Mouse (Mus musculus) heart, postnatal 0 days (tissue): ENCODE measurements at regions not wholly inside any gene's neighbourhood (a gene's known extent, or its start where the extent isn't known, plus 50 kb on each side); places are given as distances from the start of the nearest gene placed in this dataset.

Experiments
- ATAC-seq: fragments of 200-750 bp; cut with Nextera tagmentation; 2 replicates; pipeline ENCODE4 v1.8.0; 2017; ENCODE audit warnings: low read depth, moderate number of reproducible peaks, moderate library complexity; ENCODE audit not compliant: insufficient read depth
- DNase-seq: peaks from one replicate; pipeline ENCODE4 v3.0.0-alpha.2; 2016; ENCODE audit warnings: low spot score
- H3K27ac ChIP-seq: fragments of 300-500 bp; sonication (generic); 2 replicates; pipeline ENCODE4 v1.5.1; 2014; ENCODE audit warnings: low read depth, mild to moderate bottlenecking
- H3K27me3 ChIP-seq: fragments of 300-500 bp; sonication (generic); 2 replicates; pipeline ENCODE4 v1.6.1; 2014; ENCODE audit warnings: low read length, mixed read lengths; ENCODE audit not compliant: control insufficient read depth, insufficient read depth
- H3K36me3 ChIP-seq: fragments of 300-500 bp; sonication (generic); replicated peaks from 2 replicates; pipeline ENCODE4 v1.6.1; 2014; ENCODE audit warnings: low read length, mixed read lengths; ENCODE audit not compliant: control insufficient read depth, insufficient read depth
- H3K4me1 ChIP-seq: fragments of 300-500 bp; sonication (generic); 2 replicates; pipeline ENCODE4 v1.6.1; 2014; ENCODE audit warnings: antibody characterized with exemption; ENCODE audit not compliant: control insufficient read depth, insufficient read depth
- H3K4me2 ChIP-seq: fragments of 300-500 bp; sonication (generic); 2 replicates; pipeline ENCODE4 v1.6.1; 2014; ENCODE audit warnings: low read depth, mild to moderate bottlenecking, low read length, moderate library complexity
- H3K4me3 ChIP-seq: fragments of 300-500 bp; sonication (generic); 2 replicates; pipeline ENCODE4 v1.5.1; 2014; ENCODE audit warnings: low read depth, low read length
- H3K9ac ChIP-seq: fragments of 300-500 bp; sonication (generic); replicated peaks from 2 replicates; pipeline ENCODE4 v1.6.1; 2014; ENCODE audit warnings: low read depth, low read length, mixed read lengths
- H3K9me3 ChIP-seq: fragments of 300-500 bp; sonication (generic); replicated peaks from 2 replicates; pipeline ENCODE4 v1.6.1; 2016; ENCODE audit warnings: low read length; ENCODE audit not compliant: control insufficient read depth
- CTCF ChIP-seq: IDR thresholded peaks from 2 replicates; pipeline ENCODE4 v1.5.1; 2016; ENCODE audit warnings: antibody characterized with exemption, control low read depth, low read depth
- EP300 ChIP-seq: IDR thresholded peaks from 2 replicates; pipeline ENCODE4 v1.6.1; 2016; ENCODE audit warnings: antibody characterized with exemption, low read depth
- WGBS: fragments of 180-500 bp; shearing (Covaris S2); extraction: QIAGEN DNeasy Blood & Tissue Kit; methylation state at CpG from one replicate; pipeline ENCODE4 v1.1.7; 2014; 5-methylcytosine and 5-hydroxymethylcytosine counted together

- peaks cover 8% of the 10 kb centered on the region for H3K9me3 ChIP-seq
- ATAC-seq (no peak), DNase-seq (no peak)
- no peak overlapping the region for H3K9ac ChIP-seq
- H3K4me1 ChIP-seq, result no peaks in the 10 kb centered on the region
- no peak overlapping the region for H3K4me2 ChIP-seq
- H3K4me3 ChIP-seq, result no peak overlapping the region
- TF ChIP-seq CTCF, result no peak
- TF ChIP-seq EP300, result no peak
- no peak overlapping the region for H3K27ac ChIP-seq
- no peaks in the 10 kb centered on the region for H3K36me3 ChIP-seq
- WGBS, result 78% methylated on average over 2 of the region's 2 CpGs
- no peaks in the 10 kb centered on the region for H3K27me3 ChIP-seq
These were observed 306.8 kb downstream of the Nuf2 start for GRCm38 (mm10) chr1:169224431-169224830.

DNA sequence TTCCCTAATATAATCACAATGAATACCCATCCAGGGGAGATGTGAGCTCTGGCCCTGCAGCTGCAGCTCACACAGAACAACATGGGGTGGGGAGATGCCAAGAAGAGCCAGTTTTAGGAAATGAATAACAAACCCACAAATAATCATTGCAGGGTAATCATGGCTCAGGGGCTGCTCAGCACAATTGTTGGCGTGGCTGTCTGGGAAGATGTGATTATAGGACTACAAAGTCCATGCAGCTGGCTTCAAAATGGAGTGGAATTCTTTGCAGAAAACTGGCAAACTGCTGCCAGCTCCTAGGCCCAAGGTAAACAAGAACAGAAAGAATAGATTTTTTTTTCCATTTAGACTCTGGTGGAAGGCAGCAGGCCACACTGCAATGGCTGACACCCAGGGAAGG lies 343.6 kb downstream of the Nuf2 start:
- H3K4me3 ChIP-seq, result no peak overlapping the region
- no peak overlapping the region for H3K27ac ChIP-seq
- no peaks in the 10 kb centered on the region for H3K27me3 ChIP-seq
- H3K9me3 ChIP-seq, result no peaks in the 10 kb centered on the region
- no peaks in the 10 kb centered on the region for H3K4me1 ChIP-seq
- H3K4me2 ChIP-seq, result no peak overlapping the region
- no peak overlapping the region for H3K9ac ChIP-seq
- H3K36me3 ChIP-seq, result no peaks in the 10 kb centered on the region
- no peak; the same call in 1 of the 2 replicates for ATAC-seq
- TF ChIP-seq EP300 (no peak), CTCF (no peak)
- 70% methylated on average over 1 of the region's 1 CpGs for WGBS
- DNase-seq, result no peak

DNA sequence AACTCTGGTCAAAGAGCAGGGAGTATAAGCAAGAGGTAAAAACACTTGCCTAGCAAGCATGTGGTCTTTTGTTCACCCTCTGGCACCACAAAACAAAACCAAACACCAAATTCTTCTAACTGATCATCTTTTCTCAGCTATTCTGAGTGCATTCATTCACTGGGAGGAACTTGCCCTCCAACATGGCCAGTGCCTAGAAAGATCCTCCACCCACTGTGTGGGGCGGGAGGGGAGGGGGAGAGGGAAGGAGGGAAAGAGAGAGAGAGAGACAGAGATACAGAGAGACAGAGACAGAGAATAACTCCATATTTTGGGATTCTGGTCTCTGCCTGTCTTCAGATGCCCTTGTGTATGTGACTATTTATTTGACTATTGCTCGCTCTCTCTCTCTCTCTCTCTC lies 360.9 kb downstream of the Nuf2 start:
- Histone ChIP-seq H3K27me3 (no peaks in the 10 kb centered on the region), H3K36me3 (no peaks in the 10 kb centered on the region), H3K4me1 (no peaks in the 10 kb centered on the region), H3K9me3 (no peaks in the 10 kb centered on the region), H3K4me2 (no peak overlapping the region), H3K9ac (no peak overlapping the region), H3K27ac (no peak overlapping the region), H3K4me3 (no peak overlapping the region)
- 93% methylated on average over 2 of the region's 2 CpGs for WGBS
- ATAC-seq (no peak), DNase-seq (no peak)
- TF ChIP-seq EP300 (no peak), CTCF (no peak)

DNA sequence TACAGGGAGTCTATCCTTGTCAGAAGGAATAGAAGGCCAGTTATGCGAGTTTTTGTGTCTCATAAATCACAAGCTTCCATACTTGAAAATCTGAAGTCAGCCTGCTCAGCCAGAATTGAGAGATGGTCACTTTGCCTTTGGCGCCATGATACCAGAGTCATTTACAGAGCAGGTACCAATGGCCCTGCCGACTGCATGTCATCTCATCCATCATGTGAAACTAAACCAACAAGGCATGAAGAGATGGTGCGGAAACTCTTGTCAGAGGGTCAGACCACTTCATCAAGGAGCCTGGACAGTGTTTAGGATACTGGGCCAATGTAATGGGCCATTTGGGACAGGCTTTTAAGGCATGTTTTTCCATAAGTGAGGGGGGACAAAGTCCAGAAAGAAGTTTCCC lies 363.2 kb downstream of the Nuf2 start:
- no peak for ATAC-seq
- TF ChIP-seq CTCF (no peak), EP300 (no peak)
- 81% methylated on average over 4 of the region's 4 CpGs for WGBS

DNA sequence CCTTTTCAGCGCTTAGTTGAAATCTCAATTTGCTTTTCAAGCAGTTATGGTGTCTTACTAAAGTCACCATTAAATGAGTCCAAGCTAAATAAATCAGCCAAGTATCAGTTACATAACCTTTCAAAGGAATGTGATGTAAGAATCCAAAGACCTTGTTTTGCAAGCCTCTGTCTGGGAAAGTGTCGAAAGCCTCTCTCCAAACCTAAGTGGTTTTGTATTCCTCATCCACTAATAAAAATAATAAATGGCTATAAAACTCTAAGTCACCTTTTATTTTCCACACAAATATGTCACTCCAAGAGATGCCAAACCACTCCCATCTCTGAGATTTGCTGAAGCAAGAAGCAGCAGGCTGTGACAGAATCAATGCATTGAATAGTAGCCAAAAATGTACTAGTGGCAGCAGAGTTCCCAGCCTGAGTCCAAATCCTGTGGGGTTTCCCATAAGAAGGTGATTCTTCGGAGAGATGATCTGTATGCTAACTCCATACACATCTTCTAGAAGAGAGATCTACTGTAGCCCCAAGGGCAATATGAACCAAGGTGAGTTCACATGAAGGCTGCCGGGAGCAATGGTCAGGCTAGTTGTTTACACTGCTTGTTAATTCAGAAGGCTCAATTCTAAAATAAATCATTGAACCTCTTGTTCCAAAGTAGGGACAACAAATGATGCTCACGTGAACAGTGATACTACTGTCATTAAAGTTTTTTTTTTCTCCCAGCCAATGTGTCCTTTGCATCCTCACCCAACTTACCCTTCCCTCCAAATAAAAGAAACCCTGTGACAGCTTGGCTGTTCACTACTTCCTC lies 365.0 kb downstream of the Nuf2 start:
- ATAC-seq (no peak), DNase-seq (no peak)
- H3K36me3 ChIP-seq, result no peaks in the 10 kb centered on the region
- 63% methylated on average over 5 of the region's 5 CpGs for WGBS
- no peaks in the 10 kb centered on the region for H3K4me1 ChIP-seq
- H3K27ac ChIP-seq, result no peak overlapping the region
- H3K4me3 ChIP-seq, result no peak overlapping the region
- H3K9ac ChIP-seq, result no peak overlapping the region
- H3K4me2 ChIP-seq, result no peak overlapping the region
- TF ChIP-seq EP300 (no peak), CTCF (no peak)
- no peaks in the 10 kb centered on the region; the same call in 1 of the 2 replicates for H3K9me3 ChIP-seq
- H3K27me3 ChIP-seq, result no peaks in the 10 kb centered on the region

More for the DNA sequence above, 363.2 kb downstream of the Nuf2 start:
- H3K4me1 ChIP-seq, result no peaks in the 10 kb centered on the region
- H3K27ac ChIP-seq, result no peak overlapping the region
- H3K9ac ChIP-seq, result no peak overlapping the region
- H3K36me3 ChIP-seq, result no peaks in the 10 kb centered on the region
- H3K4me3 ChIP-seq, result no peak overlapping the region
- DNase-seq, result no peak
- no peak overlapping the region for H3K4me2 ChIP-seq
- no peaks in the 10 kb centered on the region for H3K27me3 ChIP-seq
- H3K9me3 ChIP-seq, result no peaks in the 10 kb centered on the region

GRCm38 (mm10) chr1:169160858-169161257 lies 370.4 kb downstream of the Nuf2 start:
- DNase-seq (no peak), ATAC-seq (no peak)
- TF ChIP-seq EP300 (no peak), CTCF (no peak)
- no peak overlapping the region for H3K9ac ChIP-seq
- H3K27ac ChIP-seq, result no peak overlapping the region
- no peaks in the 10 kb centered on the region for H3K4me1 ChIP-seq
- H3K9me3 ChIP-seq, result no peaks in the 10 kb centered on the region; the same call in 1 of the 2 replicates
- H3K27me3 ChIP-seq, result no peaks in the 10 kb centered on the region
- no peaks in the 10 kb centered on the region for H3K36me3 ChIP-seq
- WGBS, result 26% methylated on average over 6 of the region's 6 CpGs
- H3K4me3 ChIP-seq, result no peak overlapping the region
- H3K4me2 ChIP-seq, result no peak overlapping the region
